Mouse (Mus musculus) hindbrain, embryonic 14.5 days (tissue): ENCODE measurements at regions not wholly inside any gene's neighbourhood (a gene's known extent, or its start where the extent isn't known, plus 50 kb on each side); places are given as distances from the start of the nearest gene placed in this dataset.

Source experiments
- ATAC-seq: fragments of 200-750 bp; cut with Nextera tagmentation; 2 replicates; pipeline ENCODE4 v1.8.0; 2017; ENCODE audit warnings: moderate number of reproducible peaks, mild to moderate bottlenecking, moderate TSS enrichment, moderate library complexity; ENCODE audit not compliant: low FRiP score
- DNase-seq: peaks from one replicate; pipeline ENCODE4 v3.0.0-alpha.2; 2015; ENCODE audit warnings: low spot score
- H3K27ac ChIP-seq: fragments of 300-500 bp; sonication (generic); 2 replicates; pipeline ENCODE4 v1.5.1; 2014; ENCODE audit warnings: mild to moderate bottlenecking, moderate library complexity
- H3K27me3 ChIP-seq: fragments of 300-500 bp; sonication (generic); 2 replicates; pipeline ENCODE4 v1.6.1; 2014; ENCODE audit warnings: mild to moderate bottlenecking, low read length, mixed read lengths; ENCODE audit not compliant: control insufficient read depth, insufficient read depth
- H3K36me3 ChIP-seq: fragments of 300-500 bp; sonication (generic); replicated peaks from 2 replicates; pipeline ENCODE4 v1.6.1; 2014; ENCODE audit not compliant: control insufficient read depth, insufficient read depth
- H3K4me1 ChIP-seq: fragments of 300-500 bp; sonication (generic); replicated peaks from 2 replicates; pipeline ENCODE4 v1.6.1; 2014; ENCODE audit warnings: antibody characterized with exemption, low read length, mixed read lengths; ENCODE audit not compliant: control insufficient read depth, insufficient read depth
- H3K4me2 ChIP-seq: fragments of 300-500 bp; sonication (generic); replicated peaks from 2 replicates; pipeline ENCODE4 v1.6.1; 2014; ENCODE audit warnings: mild to moderate bottlenecking, moderate library complexity
- H3K4me3 ChIP-seq: fragments of 300-500 bp; sonication (generic); replicated peaks from 2 replicates; pipeline ENCODE4 v1.5.1; 2014; ENCODE audit warnings: mild to moderate bottlenecking, low read length
- H3K9ac ChIP-seq: fragments of 300-500 bp; sonication (generic); 2 replicates; pipeline ENCODE4 v1.6.1; 2014
- H3K9me3 ChIP-seq: fragments of 300-500 bp; sonication (generic); 2 replicates; pipeline ENCODE4 v1.6.1; 2016; ENCODE audit warnings: low read length; ENCODE audit not compliant: control insufficient read depth
- WGBS: fragments of 180-500 bp; shearing (Covaris S2); extraction: QIAGEN DNeasy Blood & Tissue Kit; methylation state at CpG from one replicate; pipeline ENCODE4 v1.1.7; 2014; 5-methylcytosine and 5-hydroxymethylcytosine counted together

DNA sequence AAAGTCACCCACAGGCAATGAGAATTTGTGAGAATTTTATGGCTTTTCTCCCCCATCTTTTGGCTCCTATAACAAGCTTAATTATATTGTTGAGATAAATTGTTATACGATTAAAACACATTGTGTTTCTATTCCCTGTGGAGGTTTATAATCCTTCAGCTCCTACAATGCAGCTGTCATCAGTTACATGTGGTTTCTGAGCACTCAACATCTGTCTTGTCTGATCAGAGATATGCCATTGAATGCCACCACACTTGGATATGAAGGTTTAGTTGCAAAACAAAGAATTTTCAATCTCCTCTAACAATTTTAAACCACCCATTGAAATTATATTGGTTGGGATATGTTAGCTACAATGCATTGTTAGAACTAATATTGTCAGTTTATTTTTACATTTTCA lies 338.7 kb upstream of the Tnp1 start:
- Histone ChIP-seq H3K27me3 (no peaks in the 10 kb centered on the region), H3K4me1 (no peaks in the 10 kb centered on the region), H3K36me3 (no peaks in the 10 kb centered on the region), H3K9me3 (no peaks in the 10 kb centered on the region), H3K9ac (no peak overlapping the region), H3K4me2 (no peak overlapping the region), H3K27ac (no peak overlapping the region), H3K4me3 (no peak overlapping the region)
- ATAC-seq: no peak
- WGBS: 68% methylated on average over 1 of the region's 1 CpGs
- no peak for DNase-seq

DNA sequence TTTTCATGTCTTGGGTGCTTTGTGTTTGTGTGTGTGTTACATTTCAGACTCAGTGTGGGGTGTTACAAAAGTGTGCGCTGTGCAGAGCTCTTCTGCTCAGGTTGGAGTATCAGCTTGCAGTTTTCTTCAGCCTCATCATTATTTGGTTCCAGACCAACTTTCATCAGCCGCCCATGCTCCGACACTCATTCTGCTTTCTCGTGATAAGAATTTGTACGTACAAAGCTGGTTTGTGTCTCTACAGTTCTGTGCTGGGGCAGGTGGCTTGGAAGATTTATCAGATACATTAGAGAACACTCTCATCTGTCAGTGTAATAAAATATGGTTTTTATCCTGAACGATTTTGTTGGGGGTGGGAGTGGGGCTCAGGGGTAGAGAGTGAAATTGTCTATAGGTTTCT lies 332.8 kb upstream of the Tnp1 start:
- H3K27me3 ChIP-seq: no peaks in the 10 kb centered on the region
- no peak overlapping the region for H3K4me3 ChIP-seq
- H3K9ac ChIP-seq: no peak overlapping the region
- DNase-seq: no peak
- H3K27ac ChIP-seq: no peak overlapping the region
- H3K4me2 ChIP-seq: no peak overlapping the region
- no peak for ATAC-seq
- WGBS: 81% methylated on average over 6 of the region's 6 CpGs
- H3K4me1 ChIP-seq: no peaks in the 10 kb centered on the region
- no peaks in the 10 kb centered on the region for H3K9me3 ChIP-seq
- no peaks in the 10 kb centered on the region for H3K36me3 ChIP-seq

DNA sequence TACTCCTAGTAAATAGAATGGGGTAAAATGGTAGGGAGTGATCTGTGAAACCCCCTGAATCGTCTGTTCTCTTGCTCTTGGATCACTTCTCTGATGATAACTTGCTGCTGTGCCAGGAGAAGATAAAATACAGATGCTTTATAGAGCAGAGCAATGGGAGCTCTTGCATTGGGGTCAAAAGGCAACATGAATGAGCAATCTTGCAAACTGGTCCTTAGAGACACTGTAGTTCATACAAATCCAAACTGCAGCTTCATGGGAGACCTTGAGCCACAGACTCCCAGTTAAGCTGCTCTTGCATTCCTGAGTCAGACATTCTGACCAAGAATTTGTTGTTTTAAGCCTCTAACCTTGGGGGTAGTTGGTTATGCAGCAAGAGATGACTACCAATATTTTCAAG lies 328.9 kb upstream of the Tnp1 start:
- Histone ChIP-seq H3K4me1 (no peaks in the 10 kb centered on the region), H3K4me2 (no peak overlapping the region), H3K4me3 (no peak overlapping the region), H3K27ac (no peak overlapping the region), H3K36me3 (no peaks in the 10 kb centered on the region), H3K9me3 (no peaks in the 10 kb centered on the region), H3K27me3 (no peaks in the 10 kb centered on the region), H3K9ac (no peak overlapping the region)
- DNase-seq: no peak
- no peak for ATAC-seq
- WGBS: 76% methylated on average over 1 of the region's 1 CpGs

DNA sequence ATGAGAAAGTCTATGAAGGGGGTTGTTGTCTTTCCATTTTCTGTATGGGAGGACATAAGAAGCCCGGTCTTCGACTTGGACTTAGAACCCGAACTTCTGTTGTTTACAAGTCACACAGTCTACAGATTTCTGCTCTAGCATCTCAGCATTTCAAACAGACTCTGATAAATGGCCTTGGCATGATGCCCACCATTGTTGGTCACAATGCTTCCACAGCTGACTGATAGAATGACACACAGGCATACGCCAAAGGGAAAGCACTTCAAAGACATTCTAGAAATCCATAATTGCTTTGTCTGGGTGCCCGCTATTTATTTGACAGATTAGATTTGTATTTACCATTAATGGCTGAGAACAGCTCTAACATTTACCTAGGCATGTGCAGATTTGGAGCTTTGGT lies 326.2 kb upstream of the Tnp1 start:
- H3K4me2 ChIP-seq: no peak overlapping the region
- 77% methylated on average over 5 of the region's 5 CpGs for WGBS
- ATAC-seq (no peak), DNase-seq (no peak)
- no peaks in the 10 kb centered on the region for H3K4me1 ChIP-seq
- H3K4me3 ChIP-seq: no peak overlapping the region
- H3K9me3 ChIP-seq: no peaks in the 10 kb centered on the region
- H3K9ac ChIP-seq: no peak overlapping the region
- H3K27me3 ChIP-seq: no peaks in the 10 kb centered on the region
- H3K27ac ChIP-seq: no peak overlapping the region
- H3K36me3 ChIP-seq: no peaks in the 10 kb centered on the region

DNA sequence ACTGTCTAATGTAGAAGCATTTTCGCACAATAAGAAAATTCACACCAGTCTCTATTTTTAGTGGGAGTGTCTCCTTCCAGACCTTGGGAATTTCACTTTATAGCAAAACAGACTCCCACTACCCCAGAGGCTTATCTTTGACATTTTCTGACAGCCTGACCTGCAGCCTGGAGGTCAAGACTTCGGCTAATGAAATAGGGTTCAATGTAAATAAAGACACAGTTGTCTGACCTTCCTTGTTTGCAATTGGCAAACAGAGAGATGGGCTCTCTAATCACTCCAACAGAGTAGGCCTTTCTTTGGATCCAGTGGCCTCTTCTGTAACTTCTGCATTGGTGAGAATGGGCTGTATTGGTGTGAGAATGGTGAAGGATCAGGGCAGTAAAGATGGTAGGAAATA lies 321.7 kb upstream of the Tnp1 start:
- H3K9me3 ChIP-seq: no peaks in the 10 kb centered on the region
- H3K9ac ChIP-seq: no peak overlapping the region
- no peak overlapping the region for H3K27ac ChIP-seq
- H3K27me3 ChIP-seq: no peaks in the 10 kb centered on the region
- WGBS: 83% methylated on average over 2 of the region's 2 CpGs
- no peak overlapping the region for H3K4me3 ChIP-seq
- H3K4me1 ChIP-seq: no peaks in the 10 kb centered on the region
- DNase-seq (no peak), ATAC-seq (no peak)
- no peaks in the 10 kb centered on the region for H3K36me3 ChIP-seq
- no peak overlapping the region for H3K4me2 ChIP-seq

DNA sequence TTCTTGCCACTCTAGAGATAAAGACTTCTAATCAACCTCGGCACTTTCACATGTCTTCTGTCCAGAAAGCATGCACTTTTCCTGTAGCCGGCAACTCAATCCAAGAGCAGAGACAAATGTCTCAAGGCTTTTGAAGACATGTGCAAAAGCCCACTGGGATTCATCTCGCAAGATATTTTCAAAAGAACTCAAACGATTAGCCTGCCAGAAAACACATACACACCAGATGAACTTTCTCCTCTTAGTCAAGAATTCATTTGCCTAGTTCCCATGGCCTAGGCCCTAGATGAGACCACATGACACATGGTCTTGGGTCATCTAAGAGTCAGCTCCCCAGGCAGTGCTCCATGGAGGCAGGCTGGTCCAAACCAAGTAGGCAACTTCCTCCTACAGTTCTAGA lies 293.8 kb upstream of the Tnp1 start:
- Histone ChIP-seq H3K27ac (no peak overlapping the region), H3K9ac (no peak overlapping the region), H3K4me1 (no peaks in the 10 kb centered on the region), H3K27me3 (no peaks in the 10 kb centered on the region), H3K9me3 (no peaks in the 10 kb centered on the region), H3K36me3 (no peaks in the 10 kb centered on the region), H3K4me2 (no peak overlapping the region), H3K4me3 (no peak overlapping the region)
- DNase-seq (no peak), ATAC-seq (no peak)
- WGBS: 97% methylated on average over 4 of the region's 4 CpGs

DNA sequence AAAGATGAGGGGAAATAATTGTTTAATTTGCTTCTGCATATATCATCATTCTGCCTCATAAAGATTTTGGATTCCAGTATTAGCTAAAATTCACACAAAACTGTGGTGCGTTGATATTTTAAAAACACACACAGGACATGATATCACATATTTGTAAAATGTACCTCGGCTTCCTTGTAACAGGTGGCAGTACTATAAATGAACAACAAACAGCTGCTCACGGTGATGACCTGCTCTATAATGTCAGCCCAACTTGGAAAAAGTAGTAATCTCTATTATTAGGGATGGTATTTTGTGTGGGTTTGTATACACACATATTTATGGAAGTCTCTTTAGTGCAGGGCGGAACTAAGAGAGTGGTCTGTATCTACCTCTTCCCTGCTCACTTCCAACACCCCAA lies 292.7 kb upstream of the Tnp1 start:
- 93% methylated on average over 4 of the region's 4 CpGs for whole genome bisulfite sequencing
- H3K4me1 ChIP-seq: no peaks in the 10 kb centered on the region

DNA sequence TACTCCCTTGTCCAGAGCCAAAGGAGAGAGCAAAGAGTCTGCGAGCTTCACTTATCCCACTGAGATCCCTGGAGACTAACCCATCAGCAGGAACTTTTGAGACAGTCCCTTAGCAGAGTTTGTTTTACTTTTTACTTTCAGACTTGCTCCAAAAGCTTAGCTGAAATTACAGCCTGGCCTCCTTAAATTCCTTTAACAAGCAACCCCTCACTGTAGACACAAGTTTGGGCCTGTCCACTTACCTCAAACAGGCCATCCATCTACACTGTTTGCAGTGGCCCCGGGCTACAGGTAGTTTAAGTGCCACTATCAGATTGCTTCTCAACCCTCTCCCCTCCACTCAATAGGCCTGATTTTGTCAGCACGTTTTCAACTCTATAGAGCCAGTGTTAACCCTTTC lies 291.5 kb upstream of the Tnp1 start:
- no peak for DNase-seq
- WGBS: 40% methylated on average over 3 of the region's 3 CpGs
- Histone ChIP-seq H3K9ac (no peak overlapping the region), H3K4me2 (no peak overlapping the region), H3K9me3 (no peaks in the 10 kb centered on the region), H3K4me3 (no peak overlapping the region), H3K27me3 (no peaks in the 10 kb centered on the region), H3K36me3 (no peaks in the 10 kb centered on the region), H3K27ac (no peak overlapping the region), H3K4me1 (no peaks in the 10 kb centered on the region)
- no peak for ATAC-seq

More for the DNA sequence above, 292.7 kb upstream of the Tnp1 start:
- H3K27me3 ChIP-seq: no peaks in the 10 kb centered on the region
- ATAC-seq: no peak
- DNase-seq: no peak
- H3K9me3 ChIP-seq: no peaks in the 10 kb centered on the region
- no peak overlapping the region for H3K9ac ChIP-seq
- no peak overlapping the region for H3K27ac ChIP-seq
- no peaks in the 10 kb centered on the region for H3K36me3 ChIP-seq
- H3K4me3 ChIP-seq: no peak overlapping the region
- no peak overlapping the region for H3K4me2 ChIP-seq

DNA sequence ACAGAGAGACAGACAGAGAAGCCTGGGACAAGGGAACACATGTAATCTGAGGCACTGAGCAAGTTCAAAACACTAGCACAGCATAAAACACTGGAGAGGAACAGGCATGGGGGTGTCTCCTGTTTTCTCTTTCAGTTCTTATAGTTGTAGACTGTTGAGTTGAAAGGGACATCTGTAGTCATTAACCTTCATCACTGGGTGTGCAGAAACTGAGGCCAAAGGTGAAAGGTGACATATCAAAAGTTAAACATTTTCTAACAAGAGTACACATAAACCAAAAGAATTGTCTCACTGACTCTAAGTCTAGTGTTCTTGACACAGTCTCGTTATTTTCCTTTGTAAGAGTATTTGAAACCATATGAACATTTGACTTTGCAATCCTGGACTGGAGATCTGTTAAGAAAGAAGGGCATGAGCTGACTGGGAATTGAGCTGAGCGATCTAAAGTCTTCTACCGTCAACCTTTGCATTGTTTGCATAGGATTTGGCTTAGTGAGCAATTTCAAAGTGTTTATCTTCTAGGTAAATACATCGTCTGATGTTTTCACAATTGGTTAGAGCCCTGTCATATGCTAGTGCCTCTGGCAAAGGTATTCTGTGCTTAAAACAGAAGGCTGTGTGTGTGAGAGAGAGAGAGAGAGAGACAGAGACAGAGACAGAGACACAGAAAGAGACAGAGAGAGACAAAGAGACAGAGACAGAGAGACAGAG lies 284.4 kb upstream of the Tnp1 start:
- no peak for ATAC-seq
- no peaks in the 10 kb centered on the region for H3K27me3 ChIP-seq
- WGBS: 73% methylated on average over 4 of the region's 4 CpGs

DNA sequence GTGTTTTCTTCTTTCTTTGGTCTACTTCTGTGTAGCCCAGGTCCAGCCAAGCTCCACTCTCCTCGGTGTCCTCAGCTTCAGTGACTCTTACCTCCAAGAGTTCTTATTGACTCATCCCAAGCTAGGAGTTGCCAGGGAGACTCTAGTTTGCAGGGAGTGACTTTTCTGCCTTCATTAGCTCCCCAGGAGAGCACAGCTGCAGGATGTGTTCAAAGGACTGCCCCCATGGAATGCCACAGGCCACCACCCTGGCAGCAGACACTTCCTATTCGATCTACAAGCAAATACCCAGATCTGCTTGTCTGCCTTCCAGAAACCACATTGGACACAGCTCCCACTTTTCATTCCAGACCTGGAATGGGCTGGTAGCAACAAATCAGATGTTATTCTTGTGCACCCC lies 269.6 kb upstream of the Tnp1 start:
- no peak overlapping the region for H3K4me2 ChIP-seq
- no peak for DNase-seq
- H3K27ac ChIP-seq: no peak overlapping the region
- H3K27me3 ChIP-seq: no peaks in the 10 kb centered on the region
- WGBS: 80% methylated on average over 2 of the region's 2 CpGs
- no peak overlapping the region for H3K9ac ChIP-seq
- no peaks in the 10 kb centered on the region for H3K4me1 ChIP-seq
- no peak for ATAC-seq
- H3K9me3 ChIP-seq: no peaks in the 10 kb centered on the region
- H3K36me3 ChIP-seq: no peaks in the 10 kb centered on the region
- no peak overlapping the region for H3K4me3 ChIP-seq

More for the DNA sequence above, 284.4 kb upstream of the Tnp1 start:
- Histone ChIP-seq H3K36me3 (no peaks in the 10 kb centered on the region), H3K27ac (no peak overlapping the region), H3K4me1 (no peaks in the 10 kb centered on the region), H3K9me3 (no peaks in the 10 kb centered on the region), H3K9ac (no peak overlapping the region), H3K4me3 (no peak overlapping the region), H3K4me2 (no peak overlapping the region)
- no peak for DNase-seq
